Mouse (Mus musculus): Measurements from ENCODE around the gene Synm. TPM values are rescaled to one million over a fixed set of nuclear protein-coding genes. Genes with fewer than 3 reads are reported as not detected.

Gene Synm
- total and polyA plus RNA-seq, 3 experiments, result not detected

DNA sequence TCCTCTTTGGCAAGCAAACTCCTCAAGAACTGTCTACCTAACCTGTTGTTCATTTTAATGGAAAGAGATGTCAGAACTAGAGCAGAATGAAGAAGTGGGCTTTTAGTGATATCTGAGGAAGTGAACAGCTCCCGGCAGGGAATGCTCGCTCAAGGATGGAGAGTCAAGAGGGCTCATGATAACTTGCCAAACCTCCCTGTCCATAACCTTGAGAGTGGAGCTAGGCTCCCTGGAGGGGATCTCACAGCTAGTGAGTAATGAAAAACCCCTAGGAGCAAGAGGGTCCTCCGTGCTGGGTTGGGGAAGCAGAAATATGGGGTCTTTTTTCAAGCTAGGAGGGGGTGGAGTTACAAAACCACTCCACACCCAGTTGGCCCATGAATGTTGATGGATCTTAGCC is 4.1 kb upstream of the Synm start:
- Histone ChIP-seq H3K36me3 (replicated peaks in 1 of 2; ENCODE audit: control insufficient read depth in 1 of 2, insufficient read depth in 1 of 2, low read length in 1 of 2) (no peaks in the 10 kb centered on the region), H3K4me1 (ENCODE audit: control insufficient read depth in 1 of 2, insufficient read depth in 2 of 2) (no peaks in the 10 kb centered on the region), H3K4me3 (replicated peaks in 1 of 3; ENCODE audit: low read depth in 2 of 3, low read length in 2 of 3, poor library complexity in 1 of 3) (no peak overlapping the region), H3K9ac (ENCODE audit: insufficient read depth, low read depth) (no peak overlapping the region), H3K27ac (ENCODE audit: insufficient read depth, low read depth) (no peak overlapping the region), H3K27me3 (replicated peaks) (peaks cover 66% of the 10 kb centered on the region), H3K4me2 (ENCODE audit: insufficient read depth, low read depth, poor library complexity, severe bottlenecking) (no peak overlapping the region), H3K9me3 (replicated peaks; ENCODE audit: low read length) (peaks cover 10% of the 10 kb centered on the region), H3K79me2 (replicated peaks; ENCODE audit: control insufficient read depth, extremely low read depth, insufficient read depth, poor library complexity, severe bottlenecking) (no peaks in the 10 kb centered on the region)
- no peak for DNase-seq (ENCODE audit: extremely low read depth)
- in situ Hi-C loops (cut with MboI; ENCODE audit: low pct_ligation_motif_present, low pct_unique_long_range_greater_than_20kb, low sequenced_read_pairs) (no loop called here), dilution Hi-C loops (cut with MboI; ENCODE audit: extremely low pct_ligation_motif_present, extremely low pct_unique_long_range_greater_than_20kb, low sequenced_read_pairs) (no loop called here)
- TF ChIP-seq PAX5 (IDR thresholded peaks at IDR 0.05; ENCODE audit: low read length), result no peak
- no peak for TF ChIP-seq ELF1 (IDR thresholded peaks at IDR 0.05; ENCODE audit: low read depth, low read length)
- no peak for TF ChIP-seq JUN (IDR thresholded peaks at IDR 0.05; ENCODE audit: insufficient read depth, low read depth, low read length)
- TF ChIP-seq POLR2A (IDR thresholded peaks at IDR 0.05; ENCODE audit: low read depth, low read length), result no peak
- no peak for TF ChIP-seq ZMIZ1 (IDR thresholded peaks at IDR 0.05; ENCODE audit: low read depth, low read length)
- TF ChIP-seq ZC3H11A (IDR thresholded peaks at IDR 0.05; ENCODE audit: low read depth, low read length), result no peak
- no peak for TF ChIP-seq BHLHE40 (IDR thresholded peaks at IDR 0.05; ENCODE audit: low read depth, low read length)
- TF ChIP-seq NELFE (IDR thresholded peaks at IDR 0.05; ENCODE audit: low read depth, low read length), result no peak
- TF ChIP-seq GABPA (IDR thresholded peaks at IDR 0.05; ENCODE audit: insufficient replicate concordance, low read depth, low read length), result no peak
- TF ChIP-seq MXI1 (IDR thresholded peaks at IDR 0.05; ENCODE audit: low read depth, low read length), result no peak
- TF ChIP-seq MAZ (IDR thresholded peaks at IDR 0.05; ENCODE audit: low read depth, low read length), result no peak
- TF ChIP-seq UBTF (IDR thresholded peaks at IDR 0.05; ENCODE audit: low read depth, low read length), result no peak
- TF ChIP-seq RCOR1 (conservative IDR thresholded peaks at IDR 0.05; ENCODE audit: low read depth, low read length), result no peak
- no peak for TF ChIP-seq IRF4 (IDR thresholded peaks at IDR 0.05; ENCODE audit: low read depth, low read length)
- no peak for TF ChIP-seq MEF2A (IDR thresholded peaks at IDR 0.05; ENCODE audit: borderline replicate concordance, low read depth, low read length)
- no peak for TF ChIP-seq TCF12 (IDR thresholded peaks at IDR 0.05; ENCODE audit: low read depth, low read length)
- TF ChIP-seq SIN3A (IDR thresholded peaks at IDR 0.05; ENCODE audit: low read length), result no peak

DNA sequence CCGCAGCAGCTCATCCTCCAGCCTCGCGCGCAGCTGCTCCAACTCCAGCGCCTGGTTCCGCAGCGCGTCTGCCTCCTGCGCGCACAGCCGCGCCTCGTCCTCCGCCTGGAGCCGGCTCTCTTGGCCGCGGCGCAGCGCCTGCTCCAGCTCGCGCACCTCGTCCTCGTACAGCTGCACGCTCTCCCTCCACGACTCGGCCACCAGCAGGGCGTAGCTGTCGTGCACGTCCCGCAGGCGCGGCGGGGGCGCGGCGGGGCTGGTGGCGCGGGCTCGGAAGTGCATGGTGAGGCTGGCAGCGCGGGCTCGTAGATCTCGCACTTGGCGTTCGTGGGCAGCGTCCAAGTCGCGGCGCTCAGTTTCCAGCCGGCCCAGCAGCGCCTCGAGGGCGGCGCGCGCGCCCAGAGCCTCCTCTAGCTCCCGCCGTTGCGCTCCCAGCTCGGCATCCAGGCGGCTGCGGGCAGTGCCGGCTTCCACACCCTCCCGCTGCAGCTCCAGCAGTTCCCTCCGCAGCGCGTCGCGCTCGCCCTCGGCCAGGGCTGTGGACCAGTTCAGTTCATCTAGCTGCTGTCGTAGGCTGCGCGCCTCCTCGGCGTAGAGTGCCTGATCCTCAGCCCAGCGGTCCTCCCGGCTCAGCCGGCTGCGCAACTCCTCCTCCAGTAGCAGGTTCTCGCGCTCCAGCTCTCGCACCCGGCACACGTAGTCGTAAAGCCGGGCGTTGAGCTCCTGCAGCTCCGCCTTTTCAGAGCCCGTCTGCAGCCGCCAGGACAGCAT is 499 bp downstream of the Synm start:
- no peak overlapping the region for H3K9ac ChIP-seq (ENCODE audit: insufficient read depth, low read depth)
- DNase-seq (ENCODE audit: extremely low read depth), result no peak

More for the DNA sequence above, 499 bp downstream of the Synm start:
- no peak overlapping the region for H3K4me3 ChIP-seq (replicated peaks in 1 of 3; ENCODE audit: low read depth in 2 of 3, low read length in 2 of 3, poor library complexity in 1 of 3)
- no peaks in the 10 kb centered on the region for H3K79me2 ChIP-seq (replicated peaks; ENCODE audit: control insufficient read depth, extremely low read depth, insufficient read depth, poor library complexity, severe bottlenecking)
- TF ChIP-seq MXI1 (IDR thresholded peaks at IDR 0.05; ENCODE audit: low read depth, low read length) (no peak), SIN3A (IDR thresholded peaks at IDR 0.05; ENCODE audit: low read length) (no peak), POLR2AphosphoS2 (IDR thresholded peaks at IDR 0.05; ENCODE audit: low read depth, low read length) (no peak), PAX5 (IDR thresholded peaks at IDR 0.05; ENCODE audit: low read length) (no peak), KAT2A (IDR thresholded peaks at IDR 0.05; ENCODE audit: insufficient replicate concordance, low read length) (no peak)
- H3K36me3 ChIP-seq (replicated peaks in 1 of 2; ENCODE audit: control insufficient read depth in 1 of 2, insufficient read depth in 1 of 2, low read length in 1 of 2), result no peaks in the 10 kb centered on the region
- no peak overlapping the region for H3K4me2 ChIP-seq (ENCODE audit: insufficient read depth, low read depth, poor library complexity, severe bottlenecking)
- no peak overlapping the region for H3K27ac ChIP-seq (ENCODE audit: insufficient read depth, low read depth)
- no peaks in the 10 kb centered on the region for H3K4me1 ChIP-seq (ENCODE audit: control insufficient read depth in 1 of 2, insufficient read depth in 2 of 2)
- peaks cover 11% of the 10 kb centered on the region for H3K9me3 ChIP-seq (replicated peaks; ENCODE audit: low read length)
- peaks cover 46% of the 10 kb centered on the region for H3K27me3 ChIP-seq (replicated peaks)
- in situ Hi-C loops (cut with MboI; ENCODE audit: low pct_ligation_motif_present, low pct_unique_long_range_greater_than_20kb, low sequenced_read_pairs) (no loop called here), dilution Hi-C loops (cut with MboI; ENCODE audit: extremely low pct_ligation_motif_present, extremely low pct_unique_long_range_greater_than_20kb, low sequenced_read_pairs) (no loop called here)
